Mouse (Mus musculus) skeletal muscle tissue, adult 2 months (tissue): Measurements from ENCODE around the gene Lix1l.
A peak's percentile ranks its signal among the peaks of the same experiment; 100 is the strongest.

Experiments used
- DNase-seq: peaks from one replicate; pipeline ENCODE4 v3.0.0-alpha.2; 2012; ENCODE audit warnings: low read depth, low spot score

Lix1l gene

DNA sequence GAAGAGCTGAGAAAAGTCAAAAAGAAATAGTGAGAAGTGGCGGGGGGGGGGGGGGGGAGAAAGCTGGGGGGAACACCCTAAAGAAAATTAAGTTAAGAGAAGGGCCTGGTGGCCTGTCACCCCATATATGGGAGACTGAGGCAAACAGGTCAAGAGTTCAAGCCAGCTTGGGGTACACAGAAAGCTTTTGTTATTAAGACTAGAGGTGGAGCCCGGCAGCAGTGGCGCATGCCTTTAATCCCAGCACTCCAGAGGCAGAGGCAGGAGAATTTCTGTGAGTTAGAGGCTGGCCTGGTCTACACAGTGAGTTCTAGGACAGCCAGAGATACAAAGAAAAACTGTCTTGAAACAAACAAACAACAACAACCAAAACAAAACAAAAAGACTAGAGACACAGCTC is 35.8 kb upstream of the Lix1l start:
- no peak for DNase-seq

DNA sequence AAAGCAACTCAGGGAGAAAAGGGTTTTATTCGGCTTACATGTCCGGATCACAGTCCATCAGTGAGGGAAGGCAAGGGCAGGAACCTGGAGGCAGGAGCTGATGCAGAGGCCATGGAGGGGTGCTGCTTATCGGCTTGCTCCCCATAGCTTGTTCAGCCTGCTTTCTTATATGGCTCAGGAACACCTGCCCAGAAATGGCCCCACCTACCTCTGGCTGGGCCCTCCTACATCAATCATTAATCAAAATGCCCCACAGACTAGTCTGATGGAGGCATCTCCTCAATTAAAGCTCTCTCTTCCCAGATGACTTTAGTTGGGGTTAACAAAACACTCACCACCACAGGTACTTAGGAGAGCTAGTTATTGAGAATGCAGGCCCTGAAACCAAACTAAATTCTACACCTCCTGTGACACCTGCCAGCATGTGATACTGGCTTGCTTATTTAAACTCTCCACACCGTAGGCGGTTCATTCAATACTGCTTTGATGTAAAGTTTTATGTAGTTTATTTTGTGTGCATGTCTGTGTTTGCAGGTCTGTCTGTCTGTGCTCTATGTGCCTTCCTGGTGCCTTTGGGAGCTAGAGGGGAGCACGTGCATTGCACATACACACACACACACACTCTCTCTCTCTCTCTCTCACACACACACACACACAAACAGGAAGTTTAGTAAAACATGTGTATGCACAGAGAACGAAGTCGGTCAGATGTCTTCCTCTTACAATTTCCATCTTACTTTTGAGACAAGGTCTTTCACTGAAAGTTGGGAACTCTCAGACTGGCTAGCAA is 34.1 kb upstream of the Lix1l start:
- DNase-seq: no peak

DNA sequence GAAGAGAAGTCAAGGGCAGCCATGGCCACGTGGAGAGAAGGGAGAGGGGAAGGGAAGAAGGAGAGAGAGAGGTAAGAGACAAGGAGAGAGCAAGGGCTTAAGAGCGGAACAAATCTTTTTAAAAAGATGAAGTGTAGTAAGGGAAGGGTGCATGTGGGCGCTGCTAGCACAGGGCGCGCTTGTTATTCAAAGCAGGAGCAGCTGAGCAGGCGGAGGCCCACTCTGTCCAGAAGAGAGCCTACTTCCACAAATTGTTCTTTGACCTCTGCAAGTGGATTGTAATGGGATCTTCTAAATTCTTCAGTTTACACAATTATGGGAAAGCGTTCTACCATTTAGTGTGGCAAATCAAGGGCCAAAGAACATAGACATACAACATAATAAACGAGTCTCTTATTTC is 32.3 kb upstream of the Lix1l start:
- no peak for DNase-seq

DNA sequence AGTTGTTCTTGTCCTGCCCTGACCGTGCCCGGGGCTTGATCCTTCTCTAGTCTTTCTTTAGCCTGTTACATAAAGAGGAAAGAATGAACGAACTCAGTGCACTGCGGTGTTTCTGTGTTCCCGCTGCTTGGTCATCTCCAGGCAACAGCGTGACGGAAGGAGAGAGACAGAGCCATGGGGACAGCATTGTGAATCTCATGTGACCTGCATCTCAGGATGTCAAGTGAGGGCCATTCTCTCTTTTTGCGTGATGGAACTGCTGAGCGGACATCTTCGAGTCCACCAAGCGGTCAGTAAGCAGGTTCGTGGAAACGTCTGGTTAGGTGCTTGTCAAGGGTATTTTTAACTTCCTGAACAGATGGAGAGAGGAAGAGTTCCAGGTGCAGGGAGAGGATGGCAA is 31.4 kb upstream of the Lix1l start:
- no peak for DNase-seq

DNA sequence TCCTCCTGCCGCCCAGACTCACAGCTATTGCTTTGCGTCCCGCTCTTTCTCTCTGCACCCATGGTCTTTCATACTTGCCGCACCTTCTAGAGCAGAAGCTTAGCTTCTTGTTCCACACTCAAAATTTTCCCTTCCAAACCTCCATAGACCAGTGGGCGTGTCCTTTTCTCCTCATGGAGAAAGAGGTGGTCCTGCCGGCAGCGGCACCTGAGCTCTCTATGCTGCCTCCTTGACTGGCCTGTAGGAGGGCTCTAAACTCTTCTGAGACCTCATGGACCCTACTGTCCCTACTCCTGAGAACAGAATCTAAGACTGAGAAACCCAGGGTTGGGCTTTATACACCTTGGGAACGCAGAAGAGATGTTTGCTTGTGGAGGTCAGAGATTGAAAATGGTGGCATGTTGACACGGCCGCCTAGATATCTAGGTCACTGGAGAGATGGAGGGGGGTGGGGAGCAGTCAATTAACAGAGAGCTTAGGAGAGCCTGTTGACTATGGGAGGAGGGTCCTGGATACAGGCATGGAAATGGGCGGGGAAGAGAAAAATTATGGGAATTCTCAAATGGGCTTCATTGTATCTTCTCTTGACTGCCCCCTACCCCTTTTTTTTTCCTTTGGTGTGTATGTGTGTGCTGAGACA is 30.9 kb upstream of the Lix1l start:
- no peak for DNase-seq

DNA sequence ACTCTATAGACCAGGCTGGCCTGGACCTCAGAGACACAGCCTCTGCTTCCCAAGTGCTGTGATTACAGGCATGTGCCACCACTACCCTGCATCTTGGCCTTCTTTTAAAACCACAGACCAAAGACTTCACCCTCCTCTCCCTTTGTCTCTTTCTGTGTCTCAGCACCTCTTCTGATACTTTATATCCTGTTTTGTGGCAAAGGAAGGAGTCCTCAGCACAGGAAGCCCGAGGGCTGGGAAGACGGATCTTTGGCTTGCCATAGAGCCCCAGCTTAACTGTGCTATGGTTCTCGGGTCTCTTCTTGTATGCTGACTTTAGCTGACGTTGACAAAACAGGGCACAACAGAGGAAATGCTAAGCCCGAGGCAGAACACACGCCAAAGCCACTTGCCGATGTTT is 30.3 kb upstream of the Lix1l start:
- no peak for DNase-seq

DNA sequence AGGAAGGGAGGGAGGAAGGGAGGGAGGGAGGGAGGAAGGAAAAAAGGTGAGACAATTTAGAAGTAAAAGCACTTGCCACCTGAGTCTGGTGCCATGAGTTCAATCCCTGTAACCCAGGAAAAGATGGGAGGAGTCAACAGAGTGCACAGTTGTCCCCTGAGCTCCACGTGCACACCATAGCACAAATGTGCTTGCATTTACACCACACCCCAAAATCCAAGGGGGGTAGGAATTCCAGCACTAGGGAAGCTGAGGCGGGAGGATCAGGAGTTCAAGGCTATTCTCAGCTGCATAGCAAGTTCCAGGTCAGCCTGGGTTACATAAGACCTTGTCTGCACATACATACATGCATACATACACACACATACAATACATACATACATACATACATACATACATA is 29.6 kb upstream of the Lix1l start:
- no peak for DNase-seq

DNA sequence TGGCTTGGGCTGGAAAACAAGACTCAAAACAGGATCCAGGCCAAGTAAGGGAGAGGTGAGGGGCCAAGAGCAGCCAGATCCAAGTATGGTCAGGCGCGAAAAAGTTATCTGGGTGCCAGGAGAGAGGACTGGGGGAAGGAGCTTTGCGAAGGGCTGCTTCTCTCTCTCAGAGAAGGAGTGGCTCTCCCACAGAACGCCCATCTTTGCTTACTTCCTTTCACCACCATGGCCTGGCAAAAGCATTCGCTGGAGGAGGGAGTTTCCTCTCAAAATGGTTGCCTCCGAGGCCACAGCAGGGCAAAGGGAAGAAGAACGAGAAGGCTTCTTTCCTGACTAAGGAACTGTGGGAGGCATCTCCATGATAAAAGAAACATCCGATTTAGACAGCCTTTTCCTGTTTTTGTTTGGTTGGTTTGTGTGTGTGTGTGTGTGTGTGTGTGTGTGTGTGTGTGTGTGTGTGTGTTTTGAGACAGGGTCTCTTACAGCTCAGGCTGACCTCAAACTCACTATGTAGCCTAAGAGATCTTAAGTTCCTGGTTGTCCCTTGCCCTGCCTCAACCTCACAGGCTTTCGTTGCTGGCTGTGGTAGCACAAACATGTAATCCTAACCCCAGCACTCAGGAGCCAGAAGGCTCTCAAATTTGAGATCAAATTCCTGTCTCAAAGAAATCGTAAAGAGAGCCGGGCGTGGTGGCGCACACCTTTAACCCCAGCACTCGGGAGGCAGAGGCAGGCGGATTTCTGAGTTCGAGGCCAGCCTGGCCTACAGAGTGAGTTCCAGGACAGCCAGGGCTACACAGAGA is 28.9 kb upstream of the Lix1l start:
- peak; percentile 81 for DNase-seq

DNA sequence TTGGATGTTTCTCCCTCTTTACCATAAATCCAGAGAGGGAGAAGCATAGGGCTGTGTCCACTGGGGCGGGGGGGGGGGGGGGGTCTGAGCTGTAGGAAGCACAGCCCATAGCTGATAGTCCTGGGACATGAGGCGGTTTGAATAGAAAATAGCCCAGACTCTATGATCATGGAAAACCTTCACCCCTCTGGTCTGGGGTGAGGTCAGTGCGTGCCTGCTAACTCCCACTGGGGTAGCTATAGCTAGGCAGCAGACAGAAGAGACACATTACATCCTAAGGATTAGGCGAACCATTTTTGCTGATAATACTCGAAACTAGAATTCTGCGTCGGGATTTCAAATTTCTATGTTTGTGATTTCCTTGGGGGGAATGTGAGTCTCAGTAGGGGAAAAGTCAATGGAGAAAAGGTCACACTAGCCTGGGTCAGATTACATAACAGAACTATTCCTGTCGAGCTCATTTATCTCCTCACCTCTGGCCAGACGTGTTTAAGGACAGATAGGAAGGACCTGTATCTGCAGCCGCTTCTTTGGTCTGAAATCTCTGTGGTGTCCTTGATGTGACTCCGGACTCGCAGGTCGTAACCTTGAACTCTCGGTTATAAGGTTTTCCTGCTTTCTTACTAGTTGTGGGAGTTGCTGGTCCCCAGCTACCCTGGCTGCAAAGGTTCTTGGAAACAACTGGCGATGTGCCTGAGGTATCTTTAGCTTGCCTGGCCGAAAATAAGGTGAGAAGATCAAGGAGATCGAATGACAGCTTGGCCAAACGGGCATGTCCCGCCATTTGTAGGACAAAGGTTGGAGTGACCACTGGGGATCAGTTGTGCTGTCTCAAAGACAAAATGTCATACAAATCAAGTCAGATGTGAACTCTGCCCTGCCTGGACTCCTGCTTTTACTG is 27.1 kb upstream of the Lix1l start:
- peak; percentile 91 for DNase-seq

DNA sequence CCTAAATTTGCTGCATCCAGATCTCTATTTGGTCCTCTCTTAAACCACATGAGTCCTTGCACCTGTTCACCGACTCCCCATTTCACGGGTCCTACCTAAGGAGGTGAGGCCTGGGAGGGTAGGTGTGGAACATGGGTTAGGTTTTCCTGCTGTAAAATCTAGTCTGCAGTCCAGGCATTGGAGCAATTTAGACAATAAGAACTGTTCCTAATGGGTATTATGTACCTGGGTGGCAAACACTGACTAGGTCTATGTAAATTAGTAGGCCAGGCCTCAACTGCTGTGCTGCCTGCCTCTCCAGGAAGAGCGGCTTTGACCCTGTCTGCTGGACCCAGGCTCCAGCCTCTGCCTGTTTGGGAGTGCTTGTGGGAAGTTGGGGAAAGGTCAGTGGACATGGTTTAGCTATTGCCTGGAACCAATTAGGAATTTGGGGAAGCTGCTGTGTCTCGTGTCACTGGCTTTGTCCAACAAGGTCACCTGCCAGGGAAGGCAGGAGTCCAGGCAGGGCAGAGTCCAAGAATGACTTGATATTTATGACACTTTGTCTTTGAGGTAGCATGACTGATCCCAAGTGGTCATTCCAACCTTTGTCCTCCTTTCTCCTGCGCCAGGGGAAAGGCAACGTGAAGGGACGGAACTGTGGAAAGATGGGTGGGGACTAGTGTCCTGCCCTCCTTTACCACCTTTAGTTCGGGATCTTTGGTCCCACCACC is 25.5 kb upstream of the Lix1l start:
- DNase-seq: peak; percentile 86

DNA sequence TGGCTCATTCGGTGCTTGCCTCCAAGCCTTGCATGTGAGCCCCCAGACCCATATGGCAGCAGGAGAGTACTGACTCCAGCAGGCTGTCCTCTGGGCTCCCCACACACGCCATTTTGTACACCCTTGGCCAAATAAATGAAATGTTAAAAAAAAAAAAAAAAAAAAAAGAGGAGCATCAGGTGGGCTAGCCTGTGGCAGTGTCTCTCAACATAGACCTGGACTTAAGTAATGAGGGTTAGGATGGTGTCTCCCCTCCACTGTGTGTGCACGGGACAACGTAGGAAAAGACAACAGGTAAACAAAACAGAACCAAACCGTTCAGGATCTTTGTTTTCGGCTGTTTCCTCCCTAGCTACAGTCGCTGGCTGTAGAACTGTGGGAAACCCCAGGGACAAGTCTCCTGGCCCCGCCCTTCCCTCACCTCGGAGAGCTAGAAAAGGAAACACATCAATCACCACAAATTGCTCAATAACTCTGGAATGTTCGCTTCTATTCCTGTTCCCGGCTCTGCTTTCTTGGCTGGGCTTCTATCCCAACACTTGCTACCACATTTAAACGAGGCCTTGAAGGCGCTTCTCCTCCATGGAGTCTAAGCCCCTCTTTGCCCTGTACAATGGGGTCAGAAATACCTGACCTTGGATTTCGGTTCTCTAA is 24.8 kb upstream of the Lix1l start:
- peak; percentile 93 for DNase-seq

DNA sequence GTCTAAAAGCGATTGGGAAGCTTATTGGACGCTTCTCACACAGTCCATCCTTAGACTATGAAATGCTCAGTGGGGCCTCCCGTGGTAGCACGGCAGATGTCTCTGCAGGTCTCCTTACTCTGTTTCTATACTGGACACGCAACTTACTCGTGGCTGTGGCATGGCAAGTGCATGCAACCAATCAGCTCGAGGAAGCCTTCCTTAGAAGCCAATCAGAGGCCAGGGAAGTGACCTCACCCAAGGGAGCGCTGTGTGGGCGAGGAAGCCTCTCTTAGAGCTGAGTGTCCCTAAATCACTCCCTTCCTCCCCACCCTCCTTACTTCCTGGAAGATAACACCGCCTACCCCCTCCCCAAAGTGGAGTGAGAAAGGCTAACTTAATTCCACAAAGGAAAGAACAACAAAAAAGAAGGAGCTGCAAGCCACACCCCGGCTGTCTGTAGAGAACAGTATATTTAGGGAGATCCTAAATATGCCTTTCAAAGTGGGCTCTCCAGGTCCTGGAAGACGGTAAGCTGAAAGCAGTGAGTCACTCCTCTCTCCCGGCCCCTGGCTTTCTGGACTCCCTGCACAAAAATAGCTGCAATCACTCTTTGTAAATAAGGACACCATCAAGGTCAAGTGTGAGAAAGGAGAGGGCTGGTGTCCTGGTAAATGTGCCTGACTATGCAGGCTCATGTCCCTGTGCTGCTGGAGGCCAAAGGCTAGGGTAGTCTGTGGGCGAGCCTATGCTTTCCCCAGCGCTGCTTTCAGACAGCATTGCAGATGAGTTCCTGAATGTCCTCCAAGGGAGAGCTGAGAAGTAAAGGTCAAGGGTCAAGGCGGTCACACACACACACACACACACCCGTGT is 24.0 kb upstream of the Lix1l start, which contains the start of gene Gm16253:
Gene Gm16253, plus strand, starts transcription at position 295 of the 852 bp plus-strand sequence.
- peak; percentile 98 for DNase-seq

DNA sequence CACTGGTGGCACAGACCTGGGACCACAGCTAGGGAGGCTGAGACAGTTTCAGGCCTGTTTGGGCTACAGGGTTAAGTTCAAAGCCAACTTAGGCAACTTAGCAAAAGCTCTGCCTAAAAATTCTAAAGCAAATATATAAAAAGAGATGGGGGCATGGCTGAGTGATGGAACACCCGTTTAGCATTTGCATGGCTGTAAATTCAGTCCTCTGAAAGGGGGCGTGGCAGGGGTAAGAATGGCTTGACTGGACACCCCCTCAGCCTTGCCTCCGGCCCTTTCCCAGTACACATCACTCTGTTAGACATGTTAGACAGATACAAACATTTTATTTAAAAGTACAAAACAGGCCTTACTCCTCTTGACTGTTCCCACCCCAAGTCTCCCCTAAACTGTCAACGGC is 23.4 kb upstream of the Lix1l start:
- DNase-seq: no peak

DNA sequence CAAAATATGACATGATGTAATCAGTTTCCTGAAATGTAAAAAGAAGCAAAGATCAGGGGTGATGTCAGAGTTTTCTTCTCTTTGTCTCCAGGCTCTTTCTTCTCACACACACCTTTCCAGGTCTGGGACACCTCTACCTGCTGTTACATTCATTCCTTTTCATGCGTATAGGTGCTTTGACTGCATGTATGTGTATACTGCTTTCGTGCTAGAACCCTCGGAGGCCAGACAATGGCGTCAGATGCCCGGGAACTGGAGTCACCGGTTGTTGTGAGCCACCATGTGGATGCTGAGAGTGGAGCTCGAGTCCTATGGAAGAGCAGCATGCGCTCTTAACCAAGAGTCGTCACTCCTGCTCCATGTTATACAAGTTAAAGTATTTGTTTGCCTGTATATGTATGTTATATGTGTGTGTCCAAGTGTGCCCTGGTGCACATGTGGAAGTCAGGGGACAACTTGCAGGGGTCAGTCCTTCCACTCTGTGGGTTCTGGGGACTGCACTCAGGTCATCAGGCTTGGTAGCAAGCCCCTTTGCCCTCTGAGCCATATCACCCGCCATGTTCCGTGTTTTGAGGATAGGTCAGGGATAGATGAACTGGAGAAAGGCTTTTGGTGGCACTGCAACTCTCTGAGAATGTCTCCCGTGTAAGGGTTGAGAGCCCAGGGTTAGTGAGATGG is 22.2 kb upstream of the Lix1l start:
- no peak for DNase-seq

DNA sequence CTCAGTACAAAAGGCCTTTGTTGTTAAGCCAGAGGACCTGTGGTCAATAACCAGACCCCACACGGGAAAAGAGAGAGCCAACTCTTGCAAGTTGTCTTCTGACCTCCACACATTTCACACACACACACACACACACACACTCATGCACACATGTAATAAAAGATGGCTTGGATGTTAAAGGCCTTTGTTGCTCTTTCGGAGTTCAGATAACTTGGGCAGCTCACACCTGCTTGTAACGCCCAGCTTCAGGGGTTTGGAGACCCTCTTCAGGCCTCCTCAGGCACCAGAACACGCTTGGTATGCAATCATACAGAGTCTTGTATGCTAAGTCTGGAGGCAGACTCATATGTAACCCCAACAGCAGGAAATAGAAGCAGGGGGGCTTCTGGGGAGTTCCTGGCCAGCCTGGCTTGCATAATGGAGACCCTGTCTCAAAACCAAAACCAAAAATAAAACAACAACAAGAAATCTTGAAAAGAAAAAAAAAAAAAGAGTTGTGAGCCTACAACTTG is 21.7 kb upstream of the Lix1l start:
- no peak for DNase-seq

DNA sequence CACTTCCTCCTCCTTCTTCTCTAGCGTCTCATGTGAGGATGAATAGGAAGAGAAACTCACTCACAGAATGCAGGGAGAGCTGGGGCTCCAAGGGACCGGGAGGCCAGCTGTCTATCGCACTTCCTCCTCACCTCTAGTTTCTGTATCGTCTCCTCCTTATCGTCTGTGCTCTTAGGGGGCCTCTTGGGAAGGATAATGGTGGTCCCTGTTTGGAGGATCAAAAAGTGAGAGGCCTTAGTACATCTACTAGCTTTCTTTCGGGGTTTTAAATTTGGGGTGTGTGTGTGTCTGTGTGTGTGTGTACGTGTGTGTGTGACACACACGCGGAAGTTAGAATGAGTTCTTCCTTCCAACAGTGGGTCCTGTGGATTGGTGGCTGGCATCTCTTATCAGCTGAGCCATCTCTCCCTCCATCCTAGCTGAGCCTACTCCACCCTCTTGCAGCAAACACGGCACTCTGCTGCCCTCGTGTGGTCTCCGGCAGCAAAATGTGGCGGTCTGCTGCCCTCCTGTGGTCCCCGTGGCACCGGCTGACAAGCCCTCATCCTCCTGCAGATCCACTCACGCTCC is 21.0 kb upstream of the Lix1l start:
- DNase-seq: peak; percentile 93

DNA sequence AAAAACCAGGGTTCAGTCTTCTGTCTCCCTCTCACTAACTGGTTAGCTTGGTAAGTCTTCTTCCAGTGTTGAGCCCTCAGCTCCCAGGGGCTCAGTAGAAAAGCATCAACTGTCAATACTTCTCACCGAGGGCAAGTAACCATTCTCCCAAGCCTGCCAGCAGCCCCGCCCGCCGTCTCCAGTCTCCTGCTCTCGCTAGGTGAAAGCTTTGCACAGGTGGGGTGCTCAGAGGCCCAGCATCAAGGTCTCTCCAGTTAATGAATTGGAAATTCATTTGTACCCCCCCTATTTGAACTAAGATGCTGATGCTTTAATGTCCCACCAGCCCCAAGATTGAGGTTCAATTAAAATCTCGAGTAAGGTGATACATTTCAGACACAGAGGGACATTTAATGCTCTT is 19.8 kb upstream of the Lix1l start:
- no peak for DNase-seq
